8 mouse cellular contexts compared by ENCODE assay signal in genomic region chr19:16797923-16798322, GRCm38 (mm10).
"Had no signal": no experiment of that assay in that cellular context is flagged by ENCODE, and none has a peak within 500 bp of the region (broad histone marks: within the 10 kb centered on the region; RNA-seq: fewer than 3 reads in every experiment).

No protein-coding gene starts in this region.

- ATAC-seq: liver, embryonic 12.5 days; lung, postnatal 0 days had no signal

- DNase-seq: kidney, postnatal 25 days; layer of hippocampus, adult 9-11 months; liver; lung, adult 18-20 months; midbrain, embryonic 14.5 days; thymus, postnatal 25 days had no signal
